Mouse (Mus musculus) liver, embryonic 14.5 days (tissue): ENCODE data around the gene Arih2. TPM values are rescaled to one million over a fixed set of nuclear protein-coding genes. Genes with fewer than 3 reads are reported as not detected.

Source experiments
- ATAC-seq: fragments of 200-750 bp; cut with Nextera tagmentation; 2 replicates; pipeline ENCODE4 v1.8.0; 2017; ENCODE audit warnings: moderate number of reproducible peaks, mild to moderate bottlenecking, moderate library complexity; ENCODE audit not compliant: insufficient read depth
- DNase-seq, 3 experiments: peaks; one replicate each; pipeline ENCODE4 v3.0.0-alpha.2; 2012 to 2013; ENCODE audit warnings: low read depth in 3 of 3, low spot score in 3 of 3
- H3K27ac ChIP-seq: fragments of 300-500 bp; sonication (generic); 2 replicates; pipeline ENCODE4 v1.5.1; 2014; ENCODE audit warnings: moderate library complexity, mild to moderate bottlenecking, control low read depth, inconsistent platforms
- H3K27me3 ChIP-seq: fragments of 300-500 bp; sonication (generic); 2 replicates; pipeline ENCODE4 v1.6.1; 2014; ENCODE audit warnings: mild to moderate bottlenecking, low read length, moderate library complexity; ENCODE audit not compliant: control insufficient read depth, insufficient read depth
- H3K36me3 ChIP-seq: fragments of 300-500 bp; sonication (generic); replicated peaks from 2 replicates; pipeline ENCODE4 v1.6.1; 2014; ENCODE audit warnings: low read depth; ENCODE audit not compliant: control insufficient read depth, insufficient read depth
- H3K4me1 ChIP-seq, 2 experiments: fragments of 200-500 bp in 1 of 2; fragments of 300-500 bp in 1 of 2; sonication (generic) in 1 of 2; replicated peaks; 2 replicates each; pipeline ENCODE4 v1.6.1; 2012 to 2014; ENCODE audit warnings: antibody characterized with exemption in 1 of 2, inconsistent platforms in 1 of 2, low read length in 1 of 2; ENCODE audit not compliant: control insufficient read depth in 2 of 2, insufficient read depth in 2 of 2
- H3K4me2 ChIP-seq: fragments of 300-500 bp; sonication (generic); 2 replicates; pipeline ENCODE4 v1.6.1; 2014; ENCODE audit warnings: low read depth, mild to moderate bottlenecking, control low read depth, moderate library complexity
- H3K4me3 ChIP-seq, 2 experiments: fragments of 200-500 bp in 1 of 2; fragments of 300-500 bp in 1 of 2; sonication (generic) in 1 of 2; 2 replicates each; pipeline ENCODE4 v1.5.1; 2012 to 2014; ENCODE audit warnings: low read depth in 2 of 2, low read length in 2 of 2, mild to moderate bottlenecking in 2 of 2, control low read depth in 1 of 2, inconsistent platforms in 1 of 2, moderate library complexity in 1 of 2; ENCODE audit not compliant: insufficient read depth in 1 of 2
- H3K9ac ChIP-seq: fragments of 300-500 bp; sonication (generic); replicated peaks from 2 replicates; pipeline ENCODE4 v1.6.1; 2014; ENCODE audit warnings: mild to moderate bottlenecking, control low read depth, moderate library complexity
- H3K9me3 ChIP-seq: fragments of 300-500 bp; sonication (generic); 2 replicates; pipeline ENCODE4 v1.6.1; 2016; ENCODE audit warnings: low read length, mixed read lengths; ENCODE audit not compliant: control insufficient read depth
- CTCF ChIP-seq: IDR thresholded peaks from 2 replicates; pipeline ENCODE4 v1.5.1; 2016; ENCODE audit warnings: antibody characterized with exemption, low read depth, control low read depth
- EP300 ChIP-seq: IDR thresholded peaks from 2 replicates; pipeline ENCODE4 v1.6.1; 2016; ENCODE audit warnings: antibody characterized with exemption, low read depth
- WGBS: fragments of 180-500 bp; shearing (Covaris S2); extraction: QIAGEN DNeasy Blood & Tissue Kit; methylation state at CpG from one replicate; pipeline ENCODE4 v1.1.7; 2014; ENCODE audit not compliant: insufficient replicate concordance; 5-methylcytosine and 5-hydroxymethylcytosine counted together
- microRNA counts: library from miRNA; unstranded; fragments of <30 nt; microRNA quantifications from one replicate; lab custom pipeline; 2016
- microRNA-seq: library from miRNA; unstranded; fragments of <30 nt; microRNA quantifications from one replicate; pipeline ENCODE4, GENCODE M21; 2016
- polyA plus RNA-seq, 2 experiments: library from polyadenylated mRNA; depleted of rRNA in 1 of 2; stranded (reverse) in 1 of 2; unstranded in 1 of 2; fragments of >200 nt; fragmentation: Nextera tagmentation in 1 of 2; extraction: Ambion mirVana in 1 of 2; gene quantifications; 2 replicates each; pipeline versions ENCODE4 v1.2.1 to v1.2.3; 2012 to 2014

Arih2 gene
- polyA plus RNA-seq, 2 experiments, result 17.7 to 18.0 TPM

GRCm38 (mm10) chr9:108565881-108566814 lies 83.0 kb downstream of the Arih2 start:
- H3K27ac ChIP-seq, result peak overlapping the region; percentile 93
- H3K9ac ChIP-seq, result peak overlapping the region; percentile 87
- H3K4me2 ChIP-seq, result peak overlapping the region; percentile 99
- H3K9me3 ChIP-seq, result no peaks in the 10 kb centered on the region
- TF ChIP-seq EP300, result no peak
- no peak for TF ChIP-seq CTCF
- peaks cover 21 to 34% of the 10 kb centered on the region in 2 experiments for H3K4me1 ChIP-seq
- no peaks in the 10 kb centered on the region for H3K27me3 ChIP-seq
- WGBS, result 7% methylated on average over 35 of the region's 35 CpGs
- DNase-seq (no peak), ATAC-seq (peak; percentile 3)
- peaks cover 31% of the 10 kb centered on the region for H3K36me3 ChIP-seq
- peak overlapping the region; percentile 83 to 86 for H3K4me3 ChIP-seq

GRCm38 (mm10) chr9:108564131-108564530 lies 85.1 kb downstream of the Arih2 start:
- Histone ChIP-seq H3K36me3 (peaks cover 36% of the 10 kb centered on the region), H3K4me1 (peaks cover 22 to 29% of the 10 kb centered on the region in 2 experiments), H3K9ac (no peak overlapping the region), H3K27ac (no peak overlapping the region), H3K27me3 (no peaks in the 10 kb centered on the region), H3K4me3 (no peak overlapping the region), H3K4me2 (no peak overlapping the region), H3K9me3 (no peaks in the 10 kb centered on the region)
- ATAC-seq (no peak), DNase-seq (no peak)
- 46% methylated on average over 7 of the region's 7 CpGs for WGBS
- TF ChIP-seq EP300, result no peak
- TF ChIP-seq CTCF, result no peak

DNA sequence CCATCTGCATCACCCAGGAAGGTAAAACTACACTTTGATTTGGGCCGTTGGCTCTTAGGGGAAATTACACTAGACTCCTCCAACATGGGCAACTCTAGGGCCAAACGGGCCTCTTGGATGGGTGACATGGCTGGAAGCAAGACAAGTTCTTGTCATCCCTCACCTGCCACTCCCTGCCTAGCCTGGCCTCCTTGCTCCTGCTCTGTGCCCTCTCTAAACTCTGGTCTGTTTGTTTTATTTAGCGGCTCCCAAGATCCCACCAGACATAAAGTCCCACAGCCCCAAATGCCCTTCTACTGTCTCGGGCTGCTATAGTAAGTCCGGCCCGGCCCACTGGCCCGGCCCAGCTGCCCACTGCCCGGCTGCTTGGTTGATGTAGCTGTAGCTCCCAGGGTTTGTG lies 85.5 kb downstream of the Arih2 start:
- Histone ChIP-seq H3K9ac (no peak overlapping the region), H3K36me3 (peaks cover 41% of the 10 kb centered on the region), H3K4me3 (no peak overlapping the region), H3K27ac (no peak overlapping the region), H3K4me1 (peaks cover 18 to 24% of the 10 kb centered on the region in 2 experiments), H3K27me3 (no peaks in the 10 kb centered on the region), H3K9me3 (no peaks in the 10 kb centered on the region), H3K4me2 (no peak overlapping the region)
- WGBS, result 85% methylated on average over 8 of the region's 8 CpGs
- DNase-seq, result no peak
- ATAC-seq, result no peak
- no peak for TF ChIP-seq EP300
- TF ChIP-seq CTCF, result no peak

DNA sequence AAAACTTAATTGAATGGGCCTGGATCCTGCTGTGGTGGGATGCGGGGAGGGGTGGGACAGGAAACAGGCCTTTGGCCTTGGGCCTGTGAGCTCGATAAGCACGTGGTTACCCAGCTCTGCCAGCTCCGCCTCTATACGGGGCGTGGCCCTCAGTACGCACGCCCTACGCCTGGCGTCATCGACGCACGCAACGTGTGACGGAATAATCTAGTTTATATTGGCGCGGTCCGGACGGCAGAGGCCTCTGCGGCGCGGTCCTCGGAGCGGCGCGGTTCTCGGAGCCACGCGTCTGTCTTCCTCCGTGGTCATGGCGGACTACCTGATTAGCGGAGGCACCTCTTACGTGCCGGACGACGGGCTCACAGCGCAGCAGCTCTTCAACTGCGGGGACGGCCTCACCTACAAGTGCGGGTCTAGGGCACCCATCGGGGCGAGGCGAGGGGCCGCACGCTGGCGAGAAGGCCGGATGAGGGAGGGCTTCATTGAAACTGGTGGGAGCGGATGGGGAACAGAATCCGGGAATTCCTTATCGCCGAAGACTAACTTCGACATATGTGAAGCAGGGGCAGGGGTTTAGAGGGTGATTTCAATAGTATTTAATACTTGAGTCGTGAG lies 88.9 kb downstream of the Arih2 start, which contains the start of gene Impdh2:
Impdh2 (plus strand) TSS at position 60 of the 615 bp plus-strand sequence.
- Histone ChIP-seq H3K36me3 (peaks cover 64% of the 10 kb centered on the region), H3K9me3 (no peaks in the 10 kb centered on the region), H3K9ac (peak within 1 kb of the TSS; percentile 82), H3K4me1 (peaks cover 11 to 14% of the 10 kb centered on the region in 2 experiments; a peak in 3 of 4 replicates), H3K27me3 (no peaks in the 10 kb centered on the region), H3K27ac (peak within 1 kb of the TSS; percentile 66), H3K4me3 (peak within 1 kb of the TSS; percentile 78 to 81), H3K4me2 (peak within 1 kb of the TSS; percentile 97)
- ATAC-seq (peak; percentile 98), DNase-seq (peak; percentile 93 to 95 (median 94))
- TF ChIP-seq CTCF (peak; percentile 33; the same call in 1 of the 2 replicates), EP300 (no peak)
- WGBS, result under 1% methylated on average over 50 of the region's 53 CpGs

DNA sequence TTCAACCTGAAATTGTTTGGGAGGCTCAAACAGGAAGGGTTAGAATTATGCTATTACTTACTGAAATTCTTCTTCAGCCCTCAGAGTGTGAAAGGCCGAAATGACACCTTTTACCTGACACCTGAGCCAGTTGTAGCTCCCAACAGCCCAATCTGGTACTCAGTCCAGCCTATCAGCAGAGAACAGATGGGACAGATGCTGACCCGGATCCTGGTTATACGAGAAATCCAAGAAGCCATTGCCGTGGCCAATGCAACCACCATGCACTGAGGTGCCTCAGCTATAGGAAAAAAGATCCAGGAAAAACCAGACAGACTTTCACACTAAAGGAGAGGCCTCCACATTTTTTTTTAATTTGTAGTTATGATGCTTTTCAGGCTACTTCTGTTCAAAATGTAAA lies 90.0 kb downstream of the Arih2 start:
- Histone ChIP-seq H3K27ac (no peak overlapping the region), H3K9ac (no peak overlapping the region), H3K36me3 (peaks cover 65% of the 10 kb centered on the region), H3K9me3 (no peaks in the 10 kb centered on the region), H3K4me1 (peaks cover 10 to 14% of the 10 kb centered on the region in 2 experiments; a peak in 3 of 4 replicates), H3K4me2 (no peak overlapping the region), H3K4me3 (no peak overlapping the region), H3K27me3 (no peaks in the 10 kb centered on the region)
- DNase-seq, result no peak
- TF ChIP-seq CTCF (no peak), EP300 (no peak)
- ATAC-seq, result no peak
- WGBS, result 73% methylated on average over 4 of the region's 4 CpGs

MicroRNAs encoded within 50 kb of the gene (microRNA counts, 519-probe panel; counts per million panel counts)
- 6,333 counts per million, percentile 53 among the panel's probes with 10 or more counts for microRNA mmu-miR-191 (lab: Ali Mortazavi, UCI)
- microRNA mmu-miR-425 (lab: Ali Mortazavi, UCI), result 5,382 counts per million, percentile 31 among the panel's probes with 10 or more counts

Small RNAs within 50 kb of the gene (microRNA-seq; reads per million reads assigned to microRNA genes)
- gene Gm24083 (not detected), gene Gm26298 (not detected), gene Mir191 (not detected), gene Mir425 (7,521 reads per million, percentile 90 among the genes with 10 or more reads in this experiment)

Other genes with a start within 250 kb of the Arih2 start
- 0.12 and 0.20 TPM in 2 replicates for gene Ccdc36, start 220.9 kb downstream of the Arih2 start, polyA plus RNA-seq (2012; rRNA removed)
- 0.24 and 0.27 TPM in 2 replicates for gene Ccdc36, start 220.9 kb downstream of the Arih2 start, polyA plus RNA-seq (2014; fragmentation: Nextera tagmentation; extraction: Ambion mirVana)
- gene BC048562, start 212.9 kb downstream of the Arih2 start, polyA plus RNA-seq (2012; rRNA removed), result not detected in 2 replicates
- not detected in 2 replicates for gene BC048562, start 212.9 kb downstream of the Arih2 start, polyA plus RNA-seq (2014; fragmentation: Nextera tagmentation; extraction: Ambion mirVana)
- gene Ccdc71, start 188.9 kb downstream of the Arih2 start, polyA plus RNA-seq (2012; rRNA removed), result 8.6 and 9.7 TPM in 2 replicates
- 14.5 and 15.6 TPM in 2 replicates for gene Ccdc71, start 188.9 kb downstream of the Arih2 start, polyA plus RNA-seq (2014; fragmentation: Nextera tagmentation; extraction: Ambion mirVana)
- 13.1 and 16.5 TPM in 2 replicates for gene Klhdc8b, start 187.8 kb downstream of the Arih2 start, polyA plus RNA-seq (2012; rRNA removed)
- gene Klhdc8b, start 187.8 kb downstream of the Arih2 start, polyA plus RNA-seq (2014; fragmentation: Nextera tagmentation; extraction: Ambion mirVana), result 6.9 and 9.5 TPM in 2 replicates
- gene Lamb2, start 169.7 kb downstream of the Arih2 start, polyA plus RNA-seq (2012; rRNA removed), result 8.3 and 9.1 TPM in 2 replicates
- 4.3 and 5.8 TPM in 2 replicates for gene Lamb2, start 169.7 kb downstream of the Arih2 start, polyA plus RNA-seq (2014; fragmentation: Nextera tagmentation; extraction: Ambion mirVana)
- gene Usp19, start 158.8 kb downstream of the Arih2 start, polyA plus RNA-seq (2012; rRNA removed), result 33.9 and 36.0 TPM in 2 replicates
- gene Usp19, start 158.8 kb downstream of the Arih2 start, polyA plus RNA-seq (2014; fragmentation: Nextera tagmentation; extraction: Ambion mirVana), result 17.1 and 22.5 TPM in 2 replicates
- 88.6 and 184 TPM in 2 replicates for gene Qars, start 141.7 kb downstream of the Arih2 start, polyA plus RNA-seq (2012; rRNA removed)
- gene Qars, start 141.7 kb downstream of the Arih2 start, polyA plus RNA-seq (2014; fragmentation: Nextera tagmentation; extraction: Ambion mirVana), result 61.3 and 65.8 TPM in 2 replicates
- gene Qrich1, start 132.6 kb downstream of the Arih2 start, polyA plus RNA-seq (2012; rRNA removed), result 34.0 and 40.6 TPM in 2 replicates
- gene Qrich1, start 132.6 kb downstream of the Arih2 start, polyA plus RNA-seq (2014; fragmentation: Nextera tagmentation; extraction: Ambion mirVana), result 39.8 and 46.3 TPM in 2 replicates
- 86.6 and 117 TPM in 2 replicates for gene Impdh2, start 89.1 kb downstream of the Arih2 start, polyA plus RNA-seq (2012; rRNA removed)
- gene Impdh2, start 89.1 kb downstream of the Arih2 start, polyA plus RNA-seq (2014; fragmentation: Nextera tagmentation; extraction: Ambion mirVana), result 104 and 117 TPM in 2 replicates
- gene Ndufaf3, start 82.0 kb downstream of the Arih2 start, polyA plus RNA-seq (2012; rRNA removed), result 8.9 and 12.1 TPM in 2 replicates
- 36.1 and 36.9 TPM in 2 replicates for gene Ndufaf3, start 82.0 kb downstream of the Arih2 start, polyA plus RNA-seq (2014; fragmentation: Nextera tagmentation; extraction: Ambion mirVana)
- gene Dalrd3, start 79.5 kb downstream of the Arih2 start, polyA plus RNA-seq (2012; rRNA removed), result 43.8 and 48.0 TPM in 2 replicates
- gene Dalrd3, start 79.5 kb downstream of the Arih2 start, polyA plus RNA-seq (2014; fragmentation: Nextera tagmentation; extraction: Ambion mirVana), result 26.4 and 33.6 TPM in 2 replicates
- 8.4 and 9.4 TPM in 2 replicates for gene Wdr6, start 70.6 kb downstream of the Arih2 start, polyA plus RNA-seq (2012; rRNA removed)
- gene Wdr6, start 70.6 kb downstream of the Arih2 start, polyA plus RNA-seq (2014; fragmentation: Nextera tagmentation; extraction: Ambion mirVana), result 8.4 and 11.1 TPM in 2 replicates
- gene P4htm, start 51.7 kb downstream of the Arih2 start, polyA plus RNA-seq (2012; rRNA removed), result 0.52 and 0.54 TPM in 2 replicates
- 0.25 and 0.67 TPM in 2 replicates for gene P4htm, start 51.7 kb downstream of the Arih2 start, polyA plus RNA-seq (2014; fragmentation: Nextera tagmentation; extraction: Ambion mirVana)
- 5.8 and 8.6 TPM in 2 replicates for gene Slc25a20, start 12.7 kb upstream of the Arih2 start, polyA plus RNA-seq (2012; rRNA removed)
- 12.3 and 14.0 TPM in 2 replicates for gene Slc25a20, start 12.7 kb upstream of the Arih2 start, polyA plus RNA-seq (2014; fragmentation: Nextera tagmentation; extraction: Ambion mirVana)
- 5.0 and 6.4 TPM in 2 replicates for gene Prkar2a, start 39.9 kb upstream of the Arih2 start, polyA plus RNA-seq (2012; rRNA removed)
- gene Prkar2a, start 39.9 kb upstream of the Arih2 start, polyA plus RNA-seq (2014; fragmentation: Nextera tagmentation; extraction: Ambion mirVana), result 9.9 and 10.1 TPM in 2 replicates
- 27.7 and 29.2 TPM in 2 replicates for gene Ip6k2, start 134.4 kb upstream of the Arih2 start, polyA plus RNA-seq (2012; rRNA removed)
- gene Ip6k2, start 134.4 kb upstream of the Arih2 start, polyA plus RNA-seq (2014; fragmentation: Nextera tagmentation; extraction: Ambion mirVana), result 10.4 and 11.7 TPM in 2 replicates
- 3.4 and 4.0 TPM in 2 replicates for gene Nckipsd, start 159.0 kb upstream of the Arih2 start, polyA plus RNA-seq (2012; rRNA removed)
- gene Nckipsd, start 159.0 kb upstream of the Arih2 start, polyA plus RNA-seq (2014; fragmentation: Nextera tagmentation; extraction: Ambion mirVana), result 3.2 TPM in 2 replicates
- gene Celsr3, start 176.9 kb upstream of the Arih2 start, polyA plus RNA-seq (2012; rRNA removed), result 0.19 and 0.27 TPM in 2 replicates
- 0.01 and 0.06 TPM in 2 replicates for gene Celsr3, start 176.9 kb upstream of the Arih2 start, polyA plus RNA-seq (2014; fragmentation: Nextera tagmentation; extraction: Ambion mirVana)
- gene Slc26a6, start 203.9 kb upstream of the Arih2 start, polyA plus RNA-seq (2012; rRNA removed), result 4.1 and 4.6 TPM in 2 replicates
- 5.9 and 7.0 TPM in 2 replicates for gene Slc26a6, start 203.9 kb upstream of the Arih2 start, polyA plus RNA-seq (2014; fragmentation: Nextera tagmentation; extraction: Ambion mirVana)